Mouse (Mus musculus): Measurements from ENCODE around the gene Sptbn4. TPM values are rescaled to one million over a fixed set of nuclear protein-coding genes. Genes with fewer than 3 reads are reported as not detected.

Sptbn4 gene
- polyA plus RNA-seq, 2 experiments: 0.15 to 0.64 TPM

GRCm38 (mm10) chr7:27460477-27460876 is 13.0 kb upstream of the Sptbn4 start:
- no peak for ATAC-seq (ENCODE audit: low FRiP score, low read depth)
- Histone ChIP-seq H3K4me1 (ENCODE audit: control insufficient read depth, insufficient read depth, low read length) (no peaks in the 10 kb centered on the region), H3K9ac (ENCODE audit: low read depth, low read length, severe bottlenecking) (no peak overlapping the region), H3K27me3 (ENCODE audit: control insufficient read depth, insufficient read depth, low read length) (no peaks in the 10 kb centered on the region), H3K36me3 (ENCODE audit: control insufficient read depth, insufficient read depth, low read length) (no peaks in the 10 kb centered on the region), H3K4me3 (replicated peaks; ENCODE audit: low read length) (no peak overlapping the region), H3K27ac (replicated peaks; ENCODE audit: low read depth, low read length) (no peak overlapping the region), H3K9me3 (ENCODE audit: control insufficient read depth, low read length) (no peaks in the 10 kb centered on the region), H3K4me2 (replicated peaks; ENCODE audit: low read depth, low read length, severe bottlenecking) (no peak overlapping the region)
- DNase-seq (ENCODE audit: low spot score): no peak
- TF ChIP-seq POLR2A (IDR thresholded peaks at IDR 0.05; ENCODE audit: borderline replicate concordance, extremely low read depth, insufficient read depth, insufficient read length): no peak
- WGBS: 80% methylated on average over 6 of the region's 6 CpGs

- Histone ChIP-seq H3K27me3 (ENCODE audit: control insufficient read depth, insufficient read depth, low read length) (no peaks in the 10 kb centered on the region), H3K4me1 (ENCODE audit: control insufficient read depth, insufficient read depth, low read length) (no peaks in the 10 kb centered on the region), H3K9ac (ENCODE audit: low read depth, low read length, severe bottlenecking) (no peak overlapping the region), H3K9me3 (ENCODE audit: control insufficient read depth, low read length) (no peaks in the 10 kb centered on the region), H3K4me2 (replicated peaks; ENCODE audit: low read depth, low read length, severe bottlenecking) (no peak overlapping the region), H3K36me3 (ENCODE audit: control insufficient read depth, insufficient read depth, low read length) (no peaks in the 10 kb centered on the region), H3K27ac (replicated peaks; ENCODE audit: low read depth, low read length) (no peak overlapping the region), H3K4me3 (replicated peaks; ENCODE audit: low read length) (no peak overlapping the region)
- ATAC-seq (ENCODE audit: low FRiP score, low read depth): no peak
- 88% methylated on average over 5 of the region's 5 CpGs for WGBS
- no peak for TF ChIP-seq POLR2A (IDR thresholded peaks at IDR 0.05; ENCODE audit: borderline replicate concordance, extremely low read depth, insufficient read depth, insufficient read length)
- DNase-seq (ENCODE audit: low spot score): no peak
Observed at GRCm38 (mm10) chr7:27459640-27460039, 12.2 kb upstream of the Sptbn4 start.

GRCm38 (mm10) chr7:27458614-27459013 is 11.1 kb upstream of the Sptbn4 start:
- ATAC-seq (ENCODE audit: low FRiP score, low read depth): no peak

GRCm38 (mm10) chr7:27455273-27455672 is 7.8 kb upstream of the Sptbn4 start:
- Histone ChIP-seq H3K4me2 (replicated peaks; ENCODE audit: low read depth, low read length, severe bottlenecking) (no peak overlapping the region), H3K9ac (ENCODE audit: low read depth, low read length, severe bottlenecking) (no peak overlapping the region), H3K36me3 (ENCODE audit: control insufficient read depth, insufficient read depth, low read length) (no peaks in the 10 kb centered on the region), H3K9me3 (ENCODE audit: control insufficient read depth, low read length) (no peaks in the 10 kb centered on the region), H3K27me3 (ENCODE audit: control insufficient read depth, insufficient read depth, low read length) (no peaks in the 10 kb centered on the region), H3K4me3 (replicated peaks; ENCODE audit: low read length) (no peak overlapping the region), H3K27ac (replicated peaks; ENCODE audit: low read depth, low read length) (no peak overlapping the region), H3K4me1 (ENCODE audit: control insufficient read depth, insufficient read depth, low read length) (no peaks in the 10 kb centered on the region)
- DNase-seq (ENCODE audit: low spot score): no peak
- TF ChIP-seq POLR2A (IDR thresholded peaks at IDR 0.05; ENCODE audit: borderline replicate concordance, extremely low read depth, insufficient read depth, insufficient read length): no peak
- ATAC-seq (ENCODE audit: low FRiP score, low read depth): no peak
- WGBS: 93% methylated on average over 3 of the region's 3 CpGs

More at GRCm38 (mm10) chr7:27458614-27459013, 11.1 kb upstream of the Sptbn4 start:
- Histone ChIP-seq H3K9me3 (ENCODE audit: control insufficient read depth, low read length) (no peaks in the 10 kb centered on the region), H3K9ac (ENCODE audit: low read depth, low read length, severe bottlenecking) (no peak overlapping the region), H3K36me3 (ENCODE audit: control insufficient read depth, insufficient read depth, low read length) (no peaks in the 10 kb centered on the region), H3K4me1 (ENCODE audit: control insufficient read depth, insufficient read depth, low read length) (no peaks in the 10 kb centered on the region), H3K27me3 (ENCODE audit: control insufficient read depth, insufficient read depth, low read length) (no peaks in the 10 kb centered on the region), H3K4me3 (replicated peaks; ENCODE audit: low read length) (no peak overlapping the region), H3K27ac (replicated peaks; ENCODE audit: low read depth, low read length) (no peak overlapping the region), H3K4me2 (replicated peaks; ENCODE audit: low read depth, low read length, severe bottlenecking) (no peak overlapping the region)
- DNase-seq (ENCODE audit: low spot score): no peak
- 86% methylated on average over 4 of the region's 4 CpGs for WGBS
- TF ChIP-seq POLR2A (IDR thresholded peaks at IDR 0.05; ENCODE audit: borderline replicate concordance, extremely low read depth, insufficient read depth, insufficient read length): no peak

- Histone ChIP-seq H3K27ac (replicated peaks; ENCODE audit: low read depth, low read length) (no peak overlapping the region), H3K9me3 (ENCODE audit: control insufficient read depth, low read length) (no peaks in the 10 kb centered on the region), H3K4me1 (ENCODE audit: control insufficient read depth, insufficient read depth, low read length) (no peaks in the 10 kb centered on the region), H3K9ac (ENCODE audit: low read depth, low read length, severe bottlenecking) (no peak overlapping the region), H3K4me2 (replicated peaks; ENCODE audit: low read depth, low read length, severe bottlenecking) (no peak overlapping the region), H3K36me3 (ENCODE audit: control insufficient read depth, insufficient read depth, low read length) (no peaks in the 10 kb centered on the region), H3K27me3 (ENCODE audit: control insufficient read depth, insufficient read depth, low read length) (no peaks in the 10 kb centered on the region), H3K4me3 (replicated peaks; ENCODE audit: low read length) (no peak overlapping the region)
- DNase-seq (ENCODE audit: low spot score): no peak
- 77% methylated on average over 10 of the region's 10 CpGs for WGBS
- no peak for TF ChIP-seq POLR2A (IDR thresholded peaks at IDR 0.05; ENCODE audit: borderline replicate concordance, extremely low read depth, insufficient read depth, insufficient read length)
- no peak for ATAC-seq (ENCODE audit: low FRiP score, low read depth)
Observed at GRCm38 (mm10) chr7:27454461-27455121, 7.1 kb upstream of the Sptbn4 start.
